Mouse (Mus musculus) hindbrain, embryonic 15.5 days (tissue): ENCODE measurements at regions not wholly inside any gene's neighbourhood (a gene's known extent, or its start where the extent isn't known, plus 50 kb on each side); places are given as distances from the start of the nearest gene placed in this dataset.

Source experiments
- ATAC-seq: fragments of 200-750 bp; cut with Nextera tagmentation; 2 replicates; pipeline ENCODE4 v1.8.0; 2017; ENCODE audit warnings: low read depth, moderate number of reproducible peaks, moderate TSS enrichment; ENCODE audit not compliant: low FRiP score
- H3K27ac ChIP-seq: fragments of 300-500 bp; sonication (generic); replicated peaks from 2 replicates; pipeline ENCODE4 v1.5.1; 2015; ENCODE audit warnings: mild to moderate bottlenecking, inconsistent platforms
- H3K27me3 ChIP-seq: fragments of 300-500 bp; sonication (generic); 2 replicates; pipeline ENCODE4 v1.6.1; 2015; ENCODE audit warnings: control low read depth, inconsistent platforms
- H3K36me3 ChIP-seq: fragments of 300-500 bp; sonication (generic); 2 replicates; pipeline ENCODE4 v1.6.1; 2015; ENCODE audit warnings: control low read depth, inconsistent platforms
- H3K4me1 ChIP-seq: fragments of 300-500 bp; sonication (generic); replicated peaks from 2 replicates; pipeline ENCODE4 v1.6.1; 2015; ENCODE audit warnings: control low read depth, inconsistent platforms
- H3K4me2 ChIP-seq: fragments of 300-500 bp; sonication (generic); 2 replicates; pipeline ENCODE4 v1.6.1; 2015; ENCODE audit warnings: moderate library complexity, mild to moderate bottlenecking, inconsistent platforms
- H3K4me3 ChIP-seq: fragments of 300-500 bp; sonication (generic); 2 replicates; pipeline ENCODE4 v1.5.1; 2015; ENCODE audit warnings: mild to moderate bottlenecking, inconsistent platforms
- H3K9ac ChIP-seq: fragments of 300-500 bp; sonication (generic); 2 replicates; pipeline ENCODE4 v1.6.1; 2015; ENCODE audit warnings: inconsistent platforms
- H3K9me3 ChIP-seq: fragments of 300-500 bp; sonication (generic); 2 replicates; pipeline ENCODE4 v1.6.1; 2016; ENCODE audit warnings: control low read depth, inconsistent platforms
- WGBS: fragments of 180-500 bp; shearing (Covaris S2); methylation state at CpG from one replicate; pipeline ENCODE4 v1.1.7; 2015; 5-methylcytosine and 5-hydroxymethylcytosine counted together

GRCm38 (mm10) chr2:6263565-6263964 is 50.7 kb upstream of the Echdc3 start:
- Histone ChIP-seq H3K27ac (no peak overlapping the region), H3K27me3 (peaks cover under 1% of the 10 kb centered on the region; the same call in 1 of the 2 replicates), H3K4me3 (no peak overlapping the region), H3K4me1 (peaks cover 25% of the 10 kb centered on the region), H3K9me3 (no peaks in the 10 kb centered on the region), H3K4me2 (no peak overlapping the region), H3K9ac (no peak overlapping the region), H3K36me3 (no peaks in the 10 kb centered on the region)
- 97% methylated on average over 4 of the region's 4 CpGs for WGBS
- no peak for ATAC-seq

GRCm38 (mm10) chr2:6264085-6264783 is 51.4 kb upstream of the Echdc3 start:
- Histone ChIP-seq H3K4me2 (no peak overlapping the region), H3K27ac (no peak overlapping the region), H3K9me3 (no peaks in the 10 kb centered on the region), H3K4me1 (peaks cover 25% of the 10 kb centered on the region), H3K36me3 (no peaks in the 10 kb centered on the region), H3K27me3 (no peaks in the 10 kb centered on the region), H3K9ac (no peak overlapping the region), H3K4me3 (no peak overlapping the region)
- WGBS, result 96% methylated on average over 8 of the region's 8 CpGs
- no peak for ATAC-seq

GRCm38 (mm10) chr2:6265117-6265516 is 52.3 kb upstream of the Echdc3 start:
- Histone ChIP-seq H3K36me3 (no peaks in the 10 kb centered on the region), H3K27ac (no peak overlapping the region), H3K9me3 (no peaks in the 10 kb centered on the region), H3K9ac (no peak overlapping the region), H3K4me1 (peaks cover 25% of the 10 kb centered on the region), H3K27me3 (no peaks in the 10 kb centered on the region), H3K4me3 (no peak overlapping the region), H3K4me2 (no peak overlapping the region)
- no peak for ATAC-seq
- 73% methylated on average over 3 of the region's 3 CpGs for WGBS

GRCm38 (mm10) chr2:6267066-6267465 is 54.2 kb upstream of the Echdc3 start:
- no peaks in the 10 kb centered on the region for H3K27me3 ChIP-seq
- no peaks in the 10 kb centered on the region for H3K36me3 ChIP-seq
- H3K4me1 ChIP-seq, result peaks cover 15% of the 10 kb centered on the region
- no peak overlapping the region for H3K9ac ChIP-seq
- peak overlapping the region; percentile 65 for H3K27ac ChIP-seq
- H3K4me2 ChIP-seq, result peak overlapping the region; percentile 26
- 34% methylated on average over 6 of the region's 6 CpGs for WGBS
- no peak overlapping the region for H3K4me3 ChIP-seq
- H3K9me3 ChIP-seq, result no peaks in the 10 kb centered on the region
- no peak for ATAC-seq

GRCm38 (mm10) chr2:6267537-6267936 is 54.7 kb upstream of the Echdc3 start:
- H3K27me3 ChIP-seq, result no peaks in the 10 kb centered on the region
- no peaks in the 10 kb centered on the region for H3K9me3 ChIP-seq
- peaks cover 15% of the 10 kb centered on the region for H3K4me1 ChIP-seq
- WGBS, result 30% methylated on average over 9 of the region's 9 CpGs
- H3K4me2 ChIP-seq, result peak overlapping the region; percentile 26
- ATAC-seq, result peak; percentile 53; the same call in 1 of the 2 replicates
- H3K9ac ChIP-seq, result no peak overlapping the region
- no peaks in the 10 kb centered on the region for H3K36me3 ChIP-seq
- peak overlapping the region; percentile 65 for H3K27ac ChIP-seq
- no peak overlapping the region for H3K4me3 ChIP-seq

- Histone ChIP-seq H3K9me3 (no peaks in the 10 kb centered on the region), H3K27ac (0 out of 2 replicates have a peak overlapping the region, but pooled peaks have one; percentile 25), H3K4me2 (no peak overlapping the region), H3K4me3 (no peak overlapping the region), H3K27me3 (no peaks in the 10 kb centered on the region), H3K36me3 (no peaks in the 10 kb centered on the region), H3K4me1 (peaks cover 7% of the 10 kb centered on the region), H3K9ac (no peak overlapping the region)
- 90% methylated on average over 2 of the region's 2 CpGs for WGBS
- ATAC-seq, result no peak
These were observed 50.0 kb upstream of the Usp6nl start for GRCm38 (mm10) chr2:6272514-6272913.
